Mouse (Mus musculus) embryonic fibroblast, embryonic 13.5 days (primary cell): Measurements from ENCODE around the gene Fam53b.

Experiments used
- CTCF ChIP-seq: IDR thresholded peaks from 2 replicates; pipeline ENCODE4 v1.5.1; 2011; ENCODE audit warnings: mild to moderate bottlenecking, control low read depth, low read length, moderate library complexity, borderline replicate concordance; ENCODE audit not compliant: insufficient read depth
- POLR2A ChIP-seq: IDR thresholded peaks from 2 replicates; pipeline ENCODE4 v1.6.1; 2011; ENCODE audit warnings: low read depth, mild to moderate bottlenecking, control low read depth, low read length, moderate library complexity

GRCm38 (mm10) chr7:132682901-132683300 is 130.8 kb downstream of the Fam53b start:
- TF ChIP-seq CTCF (no peak), POLR2A (no peak)
